Mouse (Mus musculus): ENCODE results near the gene Tmed6.
"Not testable (repeated sequence)": the region's sequence is repeated elsewhere in the genome, so short reads cannot be mapped to it uniquely, and the experiment has no call there.

Tmed6 gene

DNA sequence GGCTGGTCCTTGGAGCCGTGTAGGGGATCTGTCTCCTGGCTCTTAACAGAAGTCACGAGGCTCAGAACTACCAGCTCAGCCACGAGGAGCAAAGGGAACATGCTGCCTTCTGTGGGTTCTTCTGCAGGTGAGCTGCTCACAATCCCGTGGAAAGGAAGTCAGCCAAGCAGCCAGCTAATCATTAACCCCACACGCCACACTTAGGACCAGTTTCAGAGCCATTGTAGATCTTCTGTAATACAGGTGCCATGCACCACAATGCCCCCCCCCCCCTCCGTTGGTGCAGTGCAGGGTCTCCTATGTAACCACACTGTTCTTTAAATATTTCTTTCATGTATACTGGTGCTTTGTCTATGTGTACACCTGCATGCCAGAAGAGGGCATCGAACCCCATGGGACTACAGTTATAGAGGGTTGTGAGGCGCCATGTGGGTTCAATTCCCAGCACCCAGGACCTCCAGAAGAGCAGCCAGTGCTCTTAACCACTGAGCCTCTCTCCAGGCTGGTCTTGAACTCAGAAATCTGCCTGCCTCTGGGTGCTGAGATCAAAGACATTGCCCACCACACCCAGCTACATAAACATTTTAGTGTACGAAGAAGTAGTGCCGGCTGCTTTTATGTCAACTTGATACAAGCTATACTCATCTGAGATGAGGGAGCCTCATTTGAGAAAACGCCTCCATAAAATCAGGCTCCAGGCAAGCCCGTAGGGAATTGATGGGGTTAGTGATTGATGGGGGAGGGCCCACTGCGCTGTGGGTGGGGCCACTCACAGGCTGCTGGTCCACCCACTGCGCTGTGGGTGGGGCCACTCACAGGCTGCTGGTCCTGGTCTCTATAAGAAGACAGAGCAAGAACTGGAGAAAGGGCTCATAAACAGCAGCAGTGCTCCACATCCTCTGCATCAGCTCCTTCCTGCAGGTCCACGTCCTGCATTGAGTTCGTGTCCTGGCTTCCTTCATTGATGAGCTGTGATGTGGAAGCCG, at the start of gene Tmed6:
Tmed6 (minus strand) TSS at position 134 of the 986 bp plus-strand sequence.
- DNase-seq = no peak

DNA sequence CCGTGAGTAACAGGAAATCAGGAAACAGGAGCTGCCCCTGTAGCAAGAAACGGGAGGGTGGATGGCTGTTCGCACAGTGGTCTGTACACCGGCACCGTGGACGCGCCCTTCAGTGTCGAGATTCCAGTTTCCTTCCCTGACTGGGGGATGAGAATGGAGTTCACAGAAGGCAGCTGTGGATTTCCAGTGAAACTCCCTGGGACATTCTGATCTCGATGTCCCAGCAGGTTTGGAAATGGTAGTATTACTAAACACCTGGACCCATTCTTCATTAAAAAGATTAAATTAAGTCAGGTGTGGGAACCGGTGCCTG, 49.5 kb upstream of the Tmed6 start:
- no peak for DNase-seq

DNA sequence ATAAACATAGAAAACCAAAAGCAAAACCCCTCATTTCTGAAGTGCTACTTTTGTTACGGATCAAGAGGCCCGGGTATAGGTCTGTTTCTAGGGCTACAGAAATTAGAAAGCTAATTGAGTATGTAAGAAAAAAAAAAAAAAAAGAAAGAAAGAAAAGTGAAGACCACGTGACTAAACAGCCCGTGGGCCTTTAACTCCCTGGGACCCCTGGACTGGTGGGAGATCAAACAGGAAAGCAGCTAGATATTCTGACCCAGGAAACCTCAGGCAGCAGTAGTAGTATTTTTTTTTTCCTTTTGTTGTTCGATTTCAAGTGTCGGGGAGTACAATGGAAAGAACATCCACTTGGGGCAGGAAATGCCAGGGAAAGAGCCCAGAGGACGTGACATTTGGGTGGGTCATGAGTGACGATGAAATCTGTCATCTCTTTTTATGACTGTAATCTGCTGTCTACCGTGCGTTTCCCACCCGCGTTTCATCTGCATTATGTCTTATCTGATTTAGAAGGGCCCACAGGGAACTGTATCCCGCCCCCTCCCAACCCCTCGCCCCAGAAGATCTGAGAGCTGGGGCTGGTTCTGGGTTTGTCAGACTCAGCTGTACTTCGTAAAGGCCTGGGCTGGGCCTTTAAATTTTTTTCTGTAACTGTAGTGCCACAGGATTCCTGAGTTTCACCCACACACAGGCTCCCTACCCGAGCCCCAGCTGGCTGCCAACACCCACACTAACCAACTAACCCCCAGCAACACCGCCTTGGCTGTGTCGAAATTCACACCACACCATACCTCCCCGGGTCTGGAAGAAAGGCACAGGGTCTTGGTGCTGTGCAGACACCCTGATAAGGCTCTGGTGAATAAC, 48.9 kb upstream of the Tmed6 start:
- DNase-seq = peak; percentile 60

- DNase-seq = no peak
Observed at GRCm38 (mm10) chr8:107113209-107113608, 47.8 kb upstream of the Tmed6 start.

DNA sequence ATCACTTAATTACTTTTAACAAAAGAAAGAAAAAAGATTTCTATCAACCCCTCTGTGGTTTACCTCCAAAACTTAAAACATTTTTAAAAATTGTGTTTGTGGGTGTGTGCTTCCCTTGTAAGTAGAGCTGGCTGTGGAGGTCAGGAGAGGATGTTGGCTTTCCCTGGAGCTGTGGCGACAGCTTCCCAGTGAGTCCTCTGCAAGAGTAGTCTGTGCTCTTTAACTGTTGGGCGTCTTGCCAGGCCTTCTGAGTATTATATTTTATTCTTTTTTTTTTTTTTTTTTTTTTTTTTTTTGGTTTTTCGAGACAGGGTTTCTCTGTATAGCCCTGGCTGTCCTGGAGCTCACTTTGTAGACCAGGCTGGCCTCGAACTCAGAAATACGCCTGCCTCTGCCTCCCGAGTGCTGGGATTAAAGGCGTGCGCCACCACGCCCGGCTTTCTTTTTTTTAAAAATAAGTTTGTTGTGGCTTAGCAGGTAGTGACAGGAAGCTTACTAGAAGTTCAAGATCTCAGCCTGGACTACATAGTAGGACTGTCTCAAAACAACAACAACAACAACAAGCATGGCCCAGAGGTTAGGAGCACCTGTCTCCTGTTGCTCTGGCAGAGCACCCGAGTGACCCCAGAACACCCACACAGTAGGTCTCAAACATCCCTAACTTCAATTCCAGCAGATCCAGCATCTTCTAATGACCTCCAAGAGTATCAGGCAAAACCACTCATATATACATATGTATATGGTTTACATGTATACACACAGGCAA, 46.1 kb upstream of the Tmed6 start:
- DNase-seq = no peak

DNA sequence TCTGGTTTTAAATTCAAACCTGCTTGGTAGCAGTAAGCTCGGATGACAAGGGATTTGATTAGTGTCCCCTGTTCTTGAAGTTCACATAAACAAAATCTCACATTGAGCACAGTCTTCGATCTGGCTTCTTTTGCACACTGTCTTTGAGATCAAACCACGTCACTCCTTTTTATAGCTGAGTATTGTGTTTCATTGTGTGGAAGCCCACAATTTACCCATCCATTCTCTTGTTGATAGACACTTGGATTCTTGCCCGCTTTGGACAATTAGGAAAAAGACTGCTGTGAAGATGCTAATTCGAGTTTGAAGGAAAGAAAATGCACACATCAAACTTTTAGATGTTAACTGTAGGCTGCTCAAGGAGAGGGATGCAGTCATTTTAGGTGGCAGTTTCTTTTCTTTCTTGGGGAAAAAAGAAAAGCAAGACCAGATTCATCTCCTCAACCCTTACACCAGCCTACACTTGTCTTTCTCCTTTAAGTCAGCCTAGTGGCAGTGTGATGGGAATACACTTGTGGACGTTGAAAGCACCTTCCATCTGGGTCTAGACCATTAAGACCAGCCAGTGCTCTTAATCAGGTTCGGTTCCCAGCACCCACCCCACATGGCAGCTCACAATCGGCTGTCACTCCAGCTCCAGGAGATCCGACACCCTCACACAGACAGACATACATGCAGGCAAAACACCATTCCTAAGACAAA, 45.3 kb upstream of the Tmed6 start:
- DNase-seq = no peak

GRCm38 (mm10) chr8:107109816-107110435, 44.5 kb upstream of the Tmed6 start:
- DNase-seq = no peak

DNA sequence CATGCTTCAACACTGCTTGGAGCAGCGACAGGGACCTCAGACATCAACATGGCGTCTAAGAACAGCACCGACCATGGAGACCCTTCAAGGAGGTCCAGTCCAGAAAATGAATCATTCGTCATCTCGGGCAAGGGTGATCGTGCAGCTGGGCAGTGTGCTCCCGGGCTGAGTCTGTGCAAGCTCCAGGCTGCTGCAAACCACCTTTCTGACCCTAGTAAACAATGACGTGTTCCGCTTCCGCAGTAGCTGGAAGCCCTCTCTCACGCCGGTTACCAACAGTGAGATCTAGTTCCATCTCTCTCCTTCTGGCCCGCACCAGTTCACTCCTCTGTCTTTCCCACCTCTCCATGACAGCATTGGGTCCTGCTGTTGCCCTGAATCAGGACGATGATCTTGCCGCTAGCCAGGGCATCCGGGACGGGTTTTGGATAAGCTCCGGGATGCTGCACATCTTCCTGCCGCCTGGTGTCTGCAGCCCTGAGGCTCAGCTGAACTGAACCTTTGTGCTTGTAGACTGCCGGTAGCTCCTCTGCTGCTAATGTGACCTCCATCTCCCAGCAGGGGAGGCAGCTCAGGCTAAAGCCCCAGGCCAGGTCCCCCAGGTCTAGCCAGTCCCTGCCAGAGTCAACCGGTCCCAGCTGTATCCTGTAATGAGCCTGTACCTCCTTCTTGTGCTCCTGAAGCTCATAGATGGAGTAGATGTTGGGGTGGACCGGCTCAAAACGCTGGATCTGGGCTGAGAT, 43.7 kb upstream of the Tmed6 start:
- DNase-seq = no peak

DNA sequence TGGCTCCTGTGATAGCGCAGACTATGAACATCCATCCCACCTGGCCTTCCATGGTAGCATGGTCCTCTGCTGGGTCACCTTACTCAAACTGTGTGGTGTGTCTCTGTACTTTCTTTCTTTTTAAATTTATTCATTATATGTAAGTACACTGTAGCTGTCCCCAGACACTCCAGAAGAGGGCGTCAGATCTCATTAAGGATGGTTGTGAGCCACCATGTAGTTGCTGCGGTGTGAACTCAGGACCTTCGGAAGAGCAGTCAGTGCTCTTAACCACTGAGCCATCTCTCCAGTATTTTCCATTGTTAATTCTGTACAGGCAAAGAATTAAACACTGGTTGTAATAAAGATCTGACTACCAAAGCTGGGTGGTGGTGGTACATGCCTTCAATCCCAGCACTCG, 42.6 kb upstream of the Tmed6 start:
- not testable (repeated sequence) for DNase-seq

- no peak for DNase-seq
Observed at GRCm38 (mm10) chr8:107104547-107104946, 39.1 kb upstream of the Tmed6 start.

GRCm38 (mm10) chr8:107100635-107101034, 35.2 kb upstream of the Tmed6 start:
- no peak for DNase-seq

DNA sequence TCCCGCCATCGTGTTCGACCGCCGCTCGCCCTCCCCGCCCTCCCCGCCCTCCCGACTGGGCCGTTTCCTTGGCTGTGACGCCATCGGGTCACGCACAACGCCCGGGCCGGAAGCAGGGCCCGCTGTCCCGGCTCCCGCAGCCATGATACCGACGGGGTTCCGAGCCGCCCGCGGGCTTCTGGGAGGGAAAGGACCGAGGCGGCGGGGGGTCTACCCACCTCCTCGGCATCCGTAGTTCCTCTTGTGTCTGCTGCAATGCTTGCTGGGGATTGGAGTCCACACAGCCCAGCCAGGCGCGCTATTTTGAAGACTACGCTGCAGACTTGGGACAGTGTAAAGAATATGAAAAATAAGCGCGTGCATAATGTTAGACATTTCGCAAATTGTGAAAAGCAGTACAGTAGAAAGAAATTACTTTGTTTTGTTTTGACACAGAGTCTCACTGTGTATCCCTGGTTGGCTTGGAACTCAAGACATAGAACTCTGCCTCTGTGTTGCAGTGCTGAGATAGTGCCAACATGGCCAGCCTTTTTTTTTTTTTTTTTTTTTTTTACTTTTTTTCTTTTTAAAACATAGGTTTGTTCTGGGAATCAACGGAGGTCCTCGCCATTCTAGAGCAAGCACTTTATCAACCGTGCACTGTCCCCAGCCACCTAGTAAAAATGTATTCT, 31.1 kb upstream of the Tmed6 start, which contains the start of gene Terf2:
Terf2 (minus strand) TSS at position 182 of the 671 bp plus-strand sequence.
- peak; percentile 96 for DNase-seq

DNA sequence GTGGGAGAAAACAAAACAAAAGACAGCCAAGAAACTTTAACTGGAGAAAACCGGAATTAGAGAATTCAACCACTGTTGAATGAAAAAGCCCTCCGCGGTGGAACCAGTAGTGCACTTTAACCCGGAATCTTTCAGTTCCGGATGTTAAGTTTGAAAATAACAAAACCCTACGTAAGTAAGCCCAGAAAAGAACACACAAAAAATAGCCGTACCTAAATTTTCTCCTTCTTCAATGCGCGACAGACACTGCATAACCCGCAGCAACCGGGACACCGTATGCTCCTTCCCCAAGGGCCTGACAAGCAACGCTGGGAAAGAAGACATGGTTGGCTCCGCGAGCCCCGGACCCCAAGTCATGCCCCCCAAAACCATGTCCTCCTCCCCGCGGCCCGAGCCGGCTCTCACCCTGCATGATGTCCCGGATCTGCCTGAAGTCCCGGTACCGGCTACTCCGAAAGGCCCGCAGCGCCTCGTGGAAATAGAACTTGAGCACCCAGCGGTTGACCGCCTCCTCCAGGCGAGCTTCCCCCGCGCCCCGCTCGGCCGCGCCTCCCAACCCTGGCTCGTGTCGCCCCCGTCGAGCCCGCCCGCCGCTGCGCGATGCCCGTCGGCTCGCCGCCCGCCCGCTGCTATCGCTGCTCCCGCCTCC, 30.4 kb upstream of the Tmed6 start:
- no peak for DNase-seq

- DNase-seq = no peak
Observed at GRCm38 (mm10) chr8:107090531-107090930, 25.1 kb upstream of the Tmed6 start.

DNA sequence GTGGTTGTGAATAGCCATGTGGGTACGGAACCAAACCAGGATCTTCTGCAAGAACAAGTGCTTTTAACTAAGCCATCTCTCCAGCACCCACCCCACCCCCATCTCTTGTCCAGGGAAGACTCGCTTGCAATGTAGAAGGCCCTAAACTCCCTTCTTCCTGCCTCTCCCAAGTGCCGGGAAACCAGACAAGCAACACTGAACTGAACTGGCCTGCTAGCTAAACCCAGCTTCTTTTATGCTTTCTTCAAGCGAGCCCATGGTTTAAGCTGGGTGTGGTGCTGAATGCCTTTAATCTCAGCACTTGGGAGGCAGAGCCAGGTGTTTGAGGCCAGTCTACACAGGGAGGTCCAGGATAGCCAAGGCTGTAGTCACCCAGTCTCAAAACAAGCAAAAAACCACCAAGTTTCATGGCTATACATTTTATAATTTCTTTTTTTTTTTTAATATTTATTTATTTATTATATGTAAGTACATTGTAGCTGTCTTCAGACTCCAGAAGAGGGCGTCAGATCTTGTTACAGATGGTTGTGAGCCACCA, 23.2 kb upstream of the Tmed6 start:
- DNase-seq = no peak

DNA sequence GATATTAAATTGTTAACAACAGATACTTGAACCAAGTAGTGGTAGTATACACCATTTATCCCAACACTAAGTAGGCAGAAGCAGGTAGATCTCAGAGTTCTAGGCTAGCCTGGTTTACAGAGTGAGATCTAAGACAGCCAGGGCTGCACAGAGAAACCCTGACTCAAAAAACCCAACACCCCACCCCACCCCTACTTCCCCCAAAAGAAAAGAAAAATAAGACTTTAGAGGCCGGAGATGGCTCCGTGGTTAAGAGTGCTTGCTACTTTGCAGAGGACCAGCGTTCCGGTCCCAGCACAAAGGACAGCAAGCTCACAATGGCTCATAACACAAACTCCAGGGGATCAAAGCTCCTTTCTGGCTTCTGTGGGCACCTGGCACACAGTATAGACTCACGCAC, 20.6 kb upstream of the Tmed6 start:
- no peak for DNase-seq

GRCm38 (mm10) chr8:107085358-107085757, 19.9 kb upstream of the Tmed6 start:
- DNase-seq = no peak

DNA sequence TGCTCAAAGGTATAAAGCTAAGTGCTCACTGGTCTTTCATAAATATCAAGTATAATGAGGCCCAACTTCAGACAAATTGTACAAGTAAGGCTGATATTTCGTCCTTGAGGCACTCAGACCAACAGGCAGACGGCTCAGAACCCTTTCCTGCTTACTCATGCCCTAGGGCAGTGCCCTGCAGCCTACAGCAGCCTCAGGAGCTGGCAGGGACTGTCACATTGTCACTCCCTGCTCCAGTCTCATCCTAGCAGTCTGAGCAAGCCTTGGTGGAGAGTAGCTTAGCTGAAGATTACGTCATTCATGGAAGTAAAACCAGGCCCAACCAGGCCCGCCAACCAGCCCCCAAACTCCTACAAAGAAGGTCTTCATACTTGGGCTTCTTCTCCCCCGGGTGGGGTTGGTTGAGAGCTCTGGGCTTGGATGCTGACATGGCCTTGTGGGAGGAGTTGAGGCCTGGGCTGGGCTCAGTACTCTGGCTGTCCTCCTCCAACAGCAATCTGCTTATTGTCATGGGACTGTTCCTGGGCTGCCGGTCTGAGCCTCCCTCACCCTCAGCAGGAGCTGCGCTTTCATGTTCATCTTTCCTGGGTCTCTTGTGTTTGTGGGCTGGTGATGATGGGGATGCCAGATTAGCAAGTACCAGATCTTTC, 10.9 kb upstream of the Tmed6 start:
- DNase-seq = no peak

- DNase-seq = no peak
Observed at GRCm38 (mm10) chr8:107074128-107074527, 8.7 kb upstream of the Tmed6 start.
